8 mouse cellular contexts compared by ENCODE assay signal in genomic region chr1:23922530-23922884, GRCm38 (mm10). TPM values are rescaled to one million over a fixed set of nuclear protein-coding genes. Genes with fewer than 3 reads are reported as not detected.
DNase-seq lines count a peak whose midpoint lies in the region; ATAC-seq and TF ChIP-seq lines count a peak whose summit lies in the region.

No protein-coding gene starts in this region.

- no peaks in the 10 kb centered on the region for H3K36me3 ChIP-seq in heart, embryonic 10.5 days
- no peaks in the 10 kb centered on the region for H3K36me3 ChIP-seq in thymus, adult 2 months (ENCODE audit: control insufficient read depth, insufficient read depth, low read length)
- H3K36me3 ChIP-seq in liver, embryonic 12.5 days = no peaks in the 10 kb centered on the region

- peak overlapping the region; percentile 95 for H3K4me3 ChIP-seq in heart, embryonic 10.5 days
- peak overlapping the region; percentile 48 for H3K4me3 ChIP-seq in thymus, adult 2 months (ENCODE audit: control insufficient read depth, insufficient read depth, low read length)
- H3K4me3 ChIP-seq in liver, embryonic 12.5 days = peak overlapping the region; percentile 96

- no peak for DNase-seq in heart, embryonic 10.5 days (ENCODE audit: low spot score)
- no peak for DNase-seq in heart, postnatal 4 days
- no peak for DNase-seq in thymus, adult 2 months
- DNase-seq in thymus, postnatal 36 days = no peak
- DNase-seq in natural killer cell, adult 2 months (ENCODE audit: low spot score in 2 of 2) = no peak
- DNase-seq in ovary, postnatal 14 days (ENCODE audit: low spot score) = no peak
- DNase-seq in right cerebral cortex, postnatal 14 days = no peak

- no peak for TF ChIP-seq POLR2A in thymus, adult 2 months (IDR thresholded peaks at IDR 0.05; ENCODE audit: control insufficient read depth, extremely low read depth, insufficient read depth, low read length, poor library complexity)

- H3K9me3 ChIP-seq in heart, embryonic 10.5 days = no peaks in the 10 kb centered on the region
- no peaks in the 10 kb centered on the region; the same call in 1 of the 2 replicates for H3K9me3 ChIP-seq in liver, embryonic 12.5 days (replicated peaks)

- H3K27me3 ChIP-seq in heart, embryonic 10.5 days (ENCODE audit: insufficient read depth, poor library complexity, severe bottlenecking) = no peaks in the 10 kb centered on the region
- no peaks in the 10 kb centered on the region for H3K27me3 ChIP-seq in thymus, adult 2 months (ENCODE audit: control insufficient read depth, insufficient read depth, low read length)
- no peaks in the 10 kb centered on the region for H3K27me3 ChIP-seq in liver, embryonic 12.5 days (replicated peaks)

- H3K27ac ChIP-seq in heart, embryonic 10.5 days = peak overlapping the region; percentile 98
- H3K27ac ChIP-seq in thymus, adult 2 months (ENCODE audit: control insufficient read depth, insufficient read depth, low read length) = no peak overlapping the region
- H3K27ac ChIP-seq in liver, embryonic 12.5 days = peak overlapping the region; percentile 17; the same call in 1 of the 2 replicates

- no peak for ATAC-seq in liver, embryonic 12.5 days

- H3K9ac ChIP-seq in liver, embryonic 12.5 days = peak overlapping the region; percentile 97

- 30% methylated on average over 9 of the region's 9 CpGs for WGBS in heart, embryonic 10.5 days
- 36% methylated on average over 9 of the region's 9 CpGs for WGBS in thymus, adult 2 months
- WGBS in liver, embryonic 12.5 days (ENCODE audit: insufficient replicate concordance) = 29% methylated on average over 9 of the region's 9 CpGs

- H3K4me1 ChIP-seq in heart, embryonic 10.5 days = peaks cover 19% of the 10 kb centered on the region; the same call in 1 of the 2 replicates
- H3K4me1 ChIP-seq in thymus, adult 2 months (replicated peaks; ENCODE audit: control insufficient read depth, insufficient read depth, low read length) = peaks cover 5% of the 10 kb centered on the region; the same call in 1 of the 2 replicates
- H3K4me1 ChIP-seq in liver, embryonic 12.5 days = peaks cover 53% of the 10 kb centered on the region

- peak overlapping the region; percentile 72 for H3K4me2 ChIP-seq in liver, embryonic 12.5 days

- TF ChIP-seq CTCF in thymus, adult 2 months (IDR thresholded peaks at IDR 0.05; ENCODE audit: borderline replicate concordance, control insufficient read depth, extremely low read depth, insufficient read depth, low read length, poor library complexity) = no peak

RNA-seq across cellular contexts. Expression of gene Smap1, which starts 0.4 kb away (rescaled TPM):
- 40.7 and 42.2 TPM in 2 replicates for polyA plus RNA-seq in heart, embryonic 10.5 days (2016; fragmentation: Nextera tagmentation; extraction: Ambion mirVana)
- total RNA-seq in heart, postnatal 4 days (2021) = 10 to 100 TPM; 50.1 to 58.3 TPM
- 37.5 and 43.7 TPM in 2 replicates for polyA plus RNA-seq in thymus, adult 2 months (2012; rRNA removed)
- 35.6 and 38.2 TPM in 2 replicates for polyA plus RNA-seq in liver, embryonic 12.5 days (2016; fragmentation: Nextera tagmentation; extraction: Ambion mirVana)
